Mouse (Mus musculus): ENCODE data around the gene Ube2z.

The Ube2z gene

DNA sequence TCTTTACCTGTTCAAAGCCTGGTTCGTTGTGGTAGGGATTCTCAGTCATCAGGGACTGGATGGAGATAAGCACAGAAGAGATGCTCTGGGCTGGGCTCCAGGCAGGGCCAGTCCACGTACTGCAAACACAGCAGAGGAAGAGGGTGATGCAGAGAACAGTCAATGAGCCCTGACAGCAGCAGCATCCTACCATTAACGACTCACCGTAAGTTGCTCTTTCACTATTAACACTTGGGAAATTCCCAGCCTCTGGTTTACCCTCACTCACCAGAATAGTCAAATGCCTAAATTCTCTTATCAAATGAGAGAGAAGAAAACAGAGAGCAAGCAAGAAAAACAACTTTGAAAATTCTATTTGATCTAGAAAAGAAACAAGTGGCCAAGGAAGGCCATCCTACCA is 6.9 kb downstream of the Ube2z start:
- no peak for DNase-seq

DNA sequence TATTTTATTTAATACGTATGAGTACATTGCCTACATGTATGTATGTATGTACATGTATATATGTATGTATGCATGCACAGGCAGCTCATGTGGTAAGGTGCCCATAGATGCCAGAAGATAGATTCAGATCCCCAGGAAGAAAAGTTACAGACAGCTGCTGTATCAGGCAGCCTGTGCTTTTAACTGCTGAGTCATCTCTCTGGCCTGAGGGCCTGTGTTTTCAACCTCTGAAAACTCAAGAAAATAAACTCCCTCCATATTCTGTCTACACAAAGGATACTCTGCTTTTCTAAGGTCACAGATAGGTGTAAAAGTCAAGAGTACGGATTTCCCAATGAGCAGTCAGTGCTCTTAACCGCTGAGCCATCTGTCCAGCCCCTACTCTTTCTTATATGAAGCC is 14.3 kb downstream of the Ube2z start:
- no peak for DNase-seq

DNA sequence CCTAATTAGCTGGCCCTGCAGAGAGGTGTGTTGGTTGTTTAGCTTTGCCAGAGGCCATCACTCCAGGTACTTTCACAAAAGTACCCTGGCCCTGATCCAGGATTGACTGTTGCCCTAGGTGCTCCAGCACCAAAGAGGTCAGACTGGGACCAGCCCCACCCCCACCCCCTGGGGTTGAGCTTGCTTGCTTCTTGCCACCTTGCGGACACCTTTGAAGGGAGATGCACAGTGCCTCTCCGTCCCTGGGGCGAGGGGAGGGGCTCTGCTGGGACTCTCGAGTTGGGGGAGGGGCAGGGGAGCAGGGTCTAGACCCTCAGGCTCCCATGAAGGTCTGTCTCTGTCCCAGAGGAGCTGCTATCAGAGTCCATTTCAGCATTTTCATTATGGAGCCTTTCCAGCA is 15.2 kb downstream of the Ube2z start:
- no peak for DNase-seq

DNA sequence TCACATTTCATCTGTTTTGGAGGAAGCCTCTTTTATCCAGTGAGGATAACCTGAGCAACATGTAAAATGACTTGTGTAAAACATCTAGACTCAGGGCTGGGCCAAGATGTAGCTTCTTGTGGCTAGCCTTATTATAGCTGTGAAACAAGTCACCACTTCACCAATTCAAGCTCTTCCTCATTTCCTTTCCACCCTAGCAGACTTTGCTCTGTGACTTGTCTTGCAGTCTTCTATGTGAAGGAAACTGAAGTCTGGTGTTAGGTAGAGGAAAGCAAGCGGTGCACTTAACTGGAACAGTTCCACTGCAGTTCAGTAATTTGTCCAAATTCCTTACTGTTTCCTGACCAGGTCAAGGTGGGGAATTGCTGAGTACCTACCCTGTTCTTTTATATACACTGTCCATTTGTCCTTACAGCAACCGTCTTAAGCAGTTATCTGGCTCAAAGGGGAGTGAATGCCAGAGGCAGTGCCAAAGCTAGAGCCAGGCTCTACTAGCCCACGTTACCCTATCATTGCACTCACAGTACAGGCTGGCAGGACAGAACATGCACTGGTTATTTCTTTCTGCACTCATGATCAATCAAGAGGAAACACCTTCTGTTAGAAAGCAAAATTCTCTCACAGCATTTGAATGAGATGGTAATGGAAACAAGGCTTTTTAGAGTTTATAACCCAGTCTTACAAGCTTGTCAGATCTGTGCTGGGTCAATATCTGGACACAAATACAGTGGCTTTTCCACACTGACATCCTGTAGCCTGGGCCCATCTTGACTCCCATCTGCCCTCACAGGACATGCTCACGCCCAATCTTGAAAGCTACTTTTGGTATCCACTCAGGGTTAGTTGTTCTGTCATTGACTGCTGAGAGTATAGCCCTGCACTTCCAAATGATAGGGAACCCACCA is 17.5 kb downstream of the Ube2z start:
- no peak for DNase-seq

DNA sequence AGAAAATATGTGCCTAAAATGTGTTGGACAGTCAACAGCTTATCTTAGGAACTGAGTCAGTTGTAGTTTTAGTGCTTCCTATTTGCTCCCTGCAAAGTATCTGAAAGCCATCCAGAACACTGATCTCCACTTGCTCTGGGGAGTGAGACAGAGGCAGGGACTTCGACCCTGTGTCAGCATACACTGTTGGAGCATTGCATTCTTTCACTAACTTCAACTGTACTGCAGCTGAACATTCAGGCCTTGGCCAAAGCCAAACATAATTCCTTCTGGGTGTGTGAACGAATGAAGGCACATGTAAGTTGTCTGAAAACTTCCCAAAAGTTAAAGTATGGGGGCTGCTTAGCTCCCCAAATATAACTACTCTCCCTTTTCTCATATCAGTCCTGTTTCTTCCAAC is 18.4 kb downstream of the Ube2z start:
- DNase-seq = no peak

DNA sequence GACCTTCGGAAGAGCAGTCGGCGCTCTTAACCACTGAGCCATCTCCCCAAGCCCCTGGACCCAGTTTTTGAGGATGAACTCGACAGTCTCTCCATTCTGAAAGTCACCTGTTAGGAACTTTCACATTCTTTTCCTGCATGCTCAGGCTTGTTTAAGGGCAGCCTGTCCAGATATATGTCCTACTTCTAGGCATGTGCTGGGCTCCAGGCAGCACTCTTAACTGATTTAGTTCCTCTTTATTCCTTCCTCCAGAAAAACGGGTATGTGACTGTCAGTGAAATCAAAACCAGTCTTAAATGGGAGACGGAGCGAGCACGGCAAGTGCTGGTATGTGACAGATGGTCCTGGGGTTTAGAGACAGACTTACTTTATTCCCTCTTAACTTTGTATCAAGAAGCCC is 19.2 kb downstream of the Ube2z start:
- DNase-seq = no peak

DNA sequence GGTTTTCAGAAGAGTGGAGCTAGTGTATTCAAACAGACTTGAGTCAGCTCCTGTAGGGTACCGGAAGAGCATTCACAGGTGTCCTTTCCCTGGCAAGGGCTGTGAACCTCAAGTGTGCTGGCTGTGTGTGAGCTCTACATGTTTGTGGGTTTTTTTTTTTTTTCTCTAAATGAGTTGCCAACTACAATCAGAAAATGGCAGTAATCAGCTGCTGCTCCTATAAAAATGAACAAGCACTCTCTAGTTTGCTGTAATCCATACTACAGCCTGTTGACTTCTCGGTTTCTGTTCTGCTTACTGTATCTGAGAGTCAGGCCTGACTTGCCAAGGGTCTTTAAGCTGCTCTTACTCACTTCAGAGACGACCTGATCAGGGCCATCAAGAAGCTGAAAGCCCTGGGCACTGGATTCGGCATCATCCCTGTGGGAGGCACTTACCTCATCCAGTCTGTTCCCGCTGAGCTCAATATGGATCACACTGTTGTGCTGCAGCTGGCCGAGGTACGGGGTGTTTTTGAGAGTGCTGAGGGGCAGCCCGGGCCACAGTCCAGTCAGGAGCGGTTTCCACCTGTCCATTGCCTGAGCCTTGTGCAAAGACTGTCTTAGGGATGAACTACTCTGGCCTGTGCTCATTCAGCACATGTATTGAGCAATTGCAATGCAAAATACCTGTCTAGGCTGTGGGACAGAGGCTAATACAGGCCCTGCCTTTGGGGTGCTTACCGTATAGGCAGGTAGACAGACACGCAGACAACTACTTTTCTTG is 20.2 kb downstream of the Ube2z start:
- DNase-seq = no peak

DNA sequence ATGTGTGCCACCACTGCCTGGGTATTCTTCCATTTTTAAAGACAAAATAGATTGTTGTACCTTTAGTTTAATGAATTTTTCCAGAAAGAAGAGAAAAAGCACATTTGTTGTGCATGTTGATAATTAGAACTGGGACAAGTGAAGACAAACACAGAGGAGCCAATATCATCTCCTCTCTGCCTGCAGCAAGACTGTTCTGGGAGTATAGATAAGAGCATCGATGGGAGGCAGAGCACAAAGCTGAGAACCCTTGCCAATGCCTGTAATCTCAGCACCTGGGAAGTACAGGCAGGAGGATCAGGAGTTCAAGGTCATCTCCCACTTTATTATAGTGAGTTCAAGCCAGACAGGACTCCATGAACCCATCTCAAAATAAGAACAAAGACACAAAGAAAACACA is 26.6 kb downstream of the Ube2z start:
- DNase-seq = no peak

DNA sequence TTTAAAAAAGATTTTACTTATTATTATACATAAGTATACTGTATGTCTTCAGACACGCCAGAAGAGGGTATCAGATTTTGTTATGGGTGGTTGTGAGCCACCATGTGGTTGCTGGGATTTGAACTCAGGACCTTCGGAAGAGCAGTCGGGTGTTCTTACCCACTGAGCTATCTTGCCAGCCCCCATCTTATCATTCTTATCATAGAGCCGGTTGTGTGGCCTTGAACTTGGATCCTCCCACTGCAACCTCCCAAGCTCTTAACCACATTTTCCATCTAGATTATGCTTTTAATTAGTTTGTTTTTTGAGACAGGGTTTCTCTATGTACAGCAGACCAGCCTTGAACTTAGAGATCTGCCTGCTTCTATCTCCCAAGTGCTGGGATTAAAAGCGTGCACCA is 27.7 kb downstream of the Ube2z start:
- DNase-seq = no peak

DNA sequence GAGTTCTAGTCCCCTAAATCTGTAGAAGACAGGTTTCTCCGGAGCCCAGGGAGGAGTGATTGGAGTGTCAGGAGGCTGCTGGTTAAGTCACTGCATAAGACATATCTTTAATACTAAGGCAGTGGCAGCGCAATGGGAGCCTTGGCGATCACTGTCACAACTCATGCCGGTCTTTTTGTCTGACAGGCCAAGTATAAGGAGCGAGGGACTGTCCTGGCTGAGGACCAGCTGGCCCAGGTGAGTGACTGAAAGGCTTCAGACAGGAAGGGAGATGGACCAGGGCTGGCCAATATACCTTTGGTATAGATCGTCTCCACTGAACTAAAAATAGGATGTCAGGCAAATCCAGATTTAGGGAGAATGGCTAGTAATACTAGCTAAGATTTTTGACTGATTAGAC is 30.1 kb downstream of the Ube2z start:
- peak in 1 of 2 experiments; percentile 29 for DNase-seq

DNA sequence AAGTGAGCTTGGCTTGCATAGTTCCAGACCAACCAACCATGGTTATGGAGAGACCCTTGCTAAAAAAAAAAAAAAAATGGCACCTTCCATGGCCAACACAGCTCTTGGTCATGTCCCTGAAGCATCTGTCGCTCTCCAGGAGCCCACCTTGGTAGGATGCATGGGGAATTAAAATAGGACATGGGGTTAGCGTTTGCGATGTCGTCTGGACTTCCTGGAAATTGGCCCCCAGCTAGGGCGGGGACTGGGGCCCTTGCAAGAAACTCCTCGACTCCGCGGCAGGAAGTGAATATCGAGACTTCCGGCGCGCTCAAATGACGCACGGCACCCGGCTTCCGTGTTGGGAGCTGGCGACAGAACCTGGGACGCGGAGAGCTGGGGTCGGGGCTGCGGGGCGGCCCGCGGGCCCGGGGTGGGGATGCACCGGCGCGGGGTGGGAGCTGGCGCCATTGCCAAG is 30.6 kb downstream of the Ube2z start, which contains the start of gene Snf8:
TSS of gene Snf8 (plus strand) at position 290 of the 457 bp plus-strand sequence.
- DNase-seq = peak; percentile 96

DNA sequence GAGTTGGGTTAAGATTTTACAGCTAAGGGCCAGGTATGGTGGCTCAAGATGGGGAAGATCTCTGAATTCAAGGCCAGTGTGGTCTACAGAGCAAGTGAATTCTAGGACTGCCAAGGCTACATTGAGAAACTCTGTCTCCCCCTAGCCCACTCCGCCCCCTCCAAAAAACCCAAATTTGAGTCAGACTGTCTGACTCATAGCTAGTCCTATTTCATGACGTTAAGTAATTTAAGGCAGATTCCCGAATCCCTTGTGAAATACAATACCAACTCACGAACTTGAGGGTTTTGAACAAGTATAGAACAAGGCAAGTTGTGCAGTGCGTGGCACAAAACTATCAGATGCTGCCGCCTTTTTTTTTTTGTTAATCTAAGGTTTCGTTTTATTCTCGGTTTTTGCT is 31.1 kb downstream of the Ube2z start:
- DNase-seq = no peak

DNA sequence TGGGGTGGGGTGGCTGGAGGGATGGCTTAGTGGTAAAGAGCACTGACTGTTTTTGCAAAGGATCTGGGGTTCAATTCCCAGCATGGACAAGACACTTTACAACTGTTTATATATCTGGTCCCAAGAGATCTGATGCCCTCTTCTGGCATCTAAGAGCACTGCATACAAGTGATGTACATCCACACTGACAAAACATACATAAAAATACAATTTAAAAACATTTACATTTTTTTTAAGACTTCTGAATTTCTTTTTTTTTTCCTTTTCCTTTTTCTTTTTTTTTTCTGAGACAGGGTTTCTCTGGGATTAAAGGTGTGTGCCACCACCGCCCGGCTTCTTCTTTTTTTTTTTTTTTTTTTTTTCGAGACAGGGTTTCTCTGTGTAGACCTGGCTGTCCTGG is 31.9 kb downstream of the Ube2z start:
- DNase-seq = no peak

DNA sequence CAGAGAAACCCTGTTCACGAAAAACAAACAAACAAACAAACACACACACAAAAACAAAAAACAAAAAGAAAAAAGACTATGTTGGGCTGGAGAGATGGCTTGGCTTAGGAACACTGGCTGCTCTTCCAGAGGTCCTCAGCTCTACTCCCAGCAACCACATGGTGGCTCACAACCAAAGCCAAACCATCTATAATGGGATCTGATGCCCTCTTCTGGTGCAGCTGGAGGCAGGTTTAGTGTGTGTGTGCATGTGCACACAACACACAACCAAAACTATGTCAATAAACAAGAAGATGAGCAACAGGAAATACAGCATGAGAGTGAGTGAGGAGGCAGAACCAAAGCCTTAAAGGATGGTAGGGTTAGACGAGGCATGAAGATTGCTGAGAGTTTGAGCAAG is 33.5 kb downstream of the Ube2z start:
- peak in 1 of 2 experiments; percentile 3 for DNase-seq

DNA sequence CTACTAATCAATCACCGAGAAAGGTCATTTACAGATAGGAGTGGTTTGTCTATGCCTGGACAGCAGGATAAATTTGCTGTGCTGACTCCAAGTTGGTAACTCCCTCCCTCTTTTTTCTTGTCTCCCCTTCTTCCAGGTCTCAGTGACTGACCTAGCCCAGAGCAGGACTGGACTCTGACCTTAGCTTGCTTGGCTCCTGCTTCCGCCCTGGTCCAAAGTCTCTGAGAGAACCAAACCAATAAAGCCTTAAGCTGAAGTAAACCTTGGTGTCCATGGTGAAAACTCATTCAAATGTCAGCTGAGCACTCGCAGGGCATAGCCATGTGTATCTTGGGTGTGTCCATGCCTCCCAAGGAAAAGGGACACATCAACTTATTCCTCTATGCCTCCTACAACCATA is 34.6 kb downstream of the Ube2z start:
- peak in 1 of 2 experiments; percentile 1 for DNase-seq

DNA sequence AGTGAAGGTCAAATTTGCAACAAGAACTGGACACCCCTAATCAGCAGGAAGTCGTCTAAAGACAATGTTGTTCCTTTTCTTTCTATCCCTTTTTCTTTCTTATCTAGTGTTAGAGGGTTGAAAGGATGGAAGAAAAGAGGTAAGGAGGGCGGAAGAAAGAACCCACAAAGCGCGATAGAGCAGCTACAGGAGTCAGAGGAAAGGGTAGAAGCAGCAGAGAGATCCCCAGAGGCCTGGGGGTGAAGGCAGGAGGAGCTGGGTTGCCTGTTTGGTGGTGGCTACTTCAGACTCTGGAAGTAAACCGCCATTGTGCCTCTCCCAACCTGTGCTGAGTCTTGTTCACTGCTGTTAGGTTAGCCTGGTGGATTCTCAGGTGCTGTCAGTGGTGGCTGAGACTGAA is 37.1 kb downstream of the Ube2z start:
- peak in 1 of 2 experiments; percentile 5 for DNase-seq

DNA sequence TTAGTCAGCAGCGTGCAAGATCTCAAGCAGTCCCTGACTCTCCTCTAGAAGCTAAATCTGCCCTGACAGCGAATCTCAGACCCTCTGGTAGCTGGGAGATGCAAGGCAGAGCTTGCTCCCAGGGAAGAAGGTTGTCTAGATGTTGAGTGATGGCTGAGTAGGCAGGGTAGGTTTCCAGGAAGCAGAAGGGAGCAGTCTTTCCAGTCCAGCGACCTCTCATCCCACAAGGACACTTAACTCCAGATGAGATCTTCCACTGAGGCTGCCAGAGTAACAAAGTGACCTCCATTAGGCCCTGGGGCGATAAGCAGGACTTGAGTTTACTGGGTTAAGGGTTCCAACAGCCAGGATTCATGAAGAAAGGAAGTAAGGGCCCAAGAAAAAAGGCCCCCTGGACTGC is 44.6 kb downstream of the Ube2z start:
- DNase-seq = no peak

DNA sequence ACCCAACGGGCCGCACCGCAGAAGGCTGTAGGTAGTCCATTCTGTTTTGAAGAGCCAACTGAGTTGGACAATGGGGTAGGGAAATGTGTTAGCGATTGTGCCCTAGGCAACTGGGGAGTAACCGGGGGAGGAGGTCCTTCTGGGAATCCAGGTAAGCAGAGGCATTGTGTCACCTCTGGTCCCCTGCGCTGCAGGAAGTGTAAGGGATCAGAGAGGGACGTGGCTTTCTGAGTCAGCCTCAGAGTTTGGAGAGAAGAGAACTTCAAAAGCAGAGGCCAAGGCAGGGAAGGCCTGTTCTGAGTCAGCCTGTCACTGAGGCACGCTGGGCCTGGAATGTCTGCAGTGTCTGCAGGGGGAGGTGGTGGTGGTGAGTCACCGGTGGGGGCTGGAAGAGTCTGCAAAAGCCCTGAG is 47.2 kb downstream of the Ube2z start:
- no peak for DNase-seq

DNA sequence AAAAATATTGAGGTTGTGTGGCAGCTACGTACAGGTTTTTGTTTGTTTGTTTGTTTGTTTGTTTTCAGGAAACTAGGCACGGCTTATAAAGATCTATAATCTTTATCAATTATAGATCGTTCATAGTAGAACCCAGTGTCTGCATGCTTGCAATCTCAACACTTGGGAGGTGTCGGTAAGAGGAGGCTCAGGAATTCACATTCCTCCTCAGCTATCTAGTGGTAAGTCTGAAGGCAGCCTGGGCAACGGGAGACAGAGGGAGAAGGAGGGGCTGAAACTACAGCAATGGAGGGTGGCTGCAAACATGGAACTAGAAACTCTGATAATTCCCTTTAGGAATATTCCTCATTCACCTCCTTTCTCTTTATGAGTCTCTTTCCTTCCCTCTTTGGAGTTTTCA is 49.8 kb downstream of the Ube2z start:
- no peak for DNase-seq

DNA sequence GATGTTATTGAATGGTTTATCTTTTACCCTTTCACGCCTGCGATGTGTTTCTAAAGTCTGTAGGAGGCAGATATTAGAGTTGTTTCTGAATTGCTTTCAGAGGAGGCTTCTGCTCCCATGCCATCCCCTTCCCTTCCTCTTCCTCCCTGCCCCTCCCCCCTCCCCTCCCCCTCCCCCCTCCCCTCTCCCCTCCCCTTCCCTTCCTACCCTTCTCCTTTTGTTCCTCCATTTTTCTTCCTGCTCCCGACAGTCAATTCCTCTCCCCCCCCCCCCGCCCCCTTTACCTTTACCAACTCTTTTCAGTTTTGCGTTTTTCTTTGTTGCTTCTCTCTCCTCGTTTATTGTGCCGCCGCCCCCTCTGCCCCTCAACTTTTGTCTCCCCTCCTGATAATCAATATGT is 53.2 kb downstream of the Ube2z start:
- DNase-seq = no peak

DNA sequence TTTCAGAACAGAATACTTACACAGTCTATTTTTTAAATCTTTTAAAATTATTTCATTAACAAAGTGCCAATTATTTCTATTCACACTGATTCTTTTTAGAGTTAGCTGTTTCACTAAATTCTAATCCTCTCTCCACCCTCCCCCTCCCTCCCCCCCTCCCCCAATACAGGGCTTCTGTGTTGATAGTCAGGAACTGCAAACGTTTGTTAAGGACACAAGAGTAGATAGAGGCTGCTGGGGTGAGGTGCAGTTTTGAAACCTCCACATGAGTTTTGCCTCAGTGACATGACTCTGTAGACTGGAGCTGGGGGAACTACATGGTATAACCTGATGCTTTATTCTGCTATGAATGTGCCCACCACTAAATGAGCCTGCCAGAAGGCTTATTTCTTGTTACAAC is 56.4 kb downstream of the Ube2z start:
- no peak for DNase-seq

DNA sequence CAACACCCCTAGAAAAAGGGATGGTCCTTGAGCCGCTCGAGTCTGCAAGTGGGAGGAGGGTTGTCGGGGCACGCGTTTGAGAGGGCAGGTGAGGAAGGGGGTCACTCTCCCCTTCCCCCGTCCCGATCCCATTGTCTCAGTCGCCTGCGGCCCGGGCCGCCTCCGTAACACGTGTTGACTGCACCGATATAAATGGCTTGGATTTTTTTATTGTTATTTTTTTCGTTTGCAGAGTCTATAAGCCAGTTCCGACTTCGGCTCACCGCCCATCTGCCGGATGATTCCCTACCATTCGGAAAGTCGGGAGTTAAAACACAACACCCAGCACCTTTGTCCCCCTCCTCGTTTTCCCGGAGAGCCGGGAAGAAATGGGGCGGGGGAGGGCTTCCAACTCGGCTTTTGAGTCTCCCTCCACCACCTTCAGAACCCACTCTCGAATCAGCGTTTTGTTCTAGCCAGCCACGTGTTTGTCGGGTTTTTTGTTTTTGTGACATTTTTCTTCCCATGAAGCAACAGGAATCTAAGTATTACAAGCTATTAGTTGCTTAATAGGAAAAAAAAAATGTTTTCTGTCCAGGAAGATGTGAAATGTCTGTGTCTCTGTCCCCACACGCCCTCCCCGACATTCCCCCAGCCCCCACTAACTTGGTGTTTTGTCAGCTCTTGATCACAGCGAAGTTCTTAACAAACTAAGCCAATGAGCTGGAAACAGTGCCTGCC is 57.5 kb downstream of the Ube2z start:
- peak; percentile 37 to 48 for DNase-seq

DNA sequence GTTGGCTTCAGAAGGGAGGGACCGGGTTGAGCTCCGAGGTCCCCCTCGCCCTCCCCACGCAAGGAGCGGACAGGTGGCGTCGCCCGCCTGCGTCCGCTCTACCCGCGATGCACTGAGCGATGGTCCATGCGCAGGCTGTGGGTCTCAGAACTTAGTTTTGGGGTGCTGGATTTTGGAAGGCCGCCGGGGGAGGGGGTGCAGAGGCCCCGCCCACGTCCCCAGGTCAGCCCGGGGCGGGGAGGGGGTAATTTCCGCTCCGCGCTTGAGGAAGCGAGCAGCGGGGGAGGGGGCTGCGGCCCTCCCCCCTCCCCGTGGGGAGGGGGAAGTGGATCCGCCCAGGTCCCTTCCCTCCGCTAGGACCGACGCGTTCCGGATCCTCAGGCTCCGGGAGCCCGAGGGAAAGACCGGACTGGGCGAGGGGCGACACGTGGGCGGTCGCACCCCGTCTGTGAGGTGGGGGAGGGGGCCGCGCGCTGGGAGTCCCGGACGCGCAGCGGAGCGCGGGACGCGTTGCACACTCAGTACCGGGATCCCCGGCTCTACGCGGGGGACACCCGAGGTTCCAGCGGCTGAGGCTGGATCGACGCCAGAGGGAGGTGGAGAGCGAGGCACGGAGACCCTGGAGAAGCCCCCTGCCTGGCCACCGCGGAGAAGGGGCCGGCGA is 58.2 kb downstream of the Ube2z start:
- DNase-seq = peak; percentile 34 to 49

All from lung, postnatal 4 days (tissue).